Mouse (Mus musculus) testis, postnatal 10 days (tissue): ENCODE measurements around the gene Apc2.

Experiments used
- DNase-seq: peaks from one replicate; pipeline ENCODE4 v3.0.0; 2021; ENCODE audit warnings: low spot score

Apc2 gene

GRCm38 (mm10) chr10:80321670-80322581, 26.1 kb downstream of the Apc2 start:
- DNase-seq: no peak

GRCm38 (mm10) chr10:80322811-80323211, 27.0 kb downstream of the Apc2 start:
- DNase-seq: no peak

GRCm38 (mm10) chr10:80323261-80324119, 27.7 kb downstream of the Apc2 start:
- DNase-seq: peak; percentile 89

- no peak for DNase-seq
These were observed 28.6 kb downstream of the Apc2 start for GRCm38 (mm10) chr10:80324120-80325037.

GRCm38 (mm10) chr10:80325045-80325444, 29.3 kb downstream of the Apc2 start:
- no peak for DNase-seq

GRCm38 (mm10) chr10:80329273-80330081, 33.7 kb downstream of the Apc2 start, which contains the start of the genes Pcsk4 and Reep6:
Gene Pcsk4 (minus strand): TSS chr10:80329498.
Gene Reep6 (plus strand): TSS chr10:80329953.
- peak; percentile 98 for DNase-seq

- DNase-seq: no peak
These were observed 34.3 kb downstream of the Apc2 start for GRCm38 (mm10) chr10:80330084-80330483.

- DNase-seq: no peak
These were observed 35.1 kb downstream of the Apc2 start for GRCm38 (mm10) chr10:80330888-80331287.

- no peak for DNase-seq
These were observed 36.1 kb downstream of the Apc2 start for GRCm38 (mm10) chr10:80331636-80332524.

- DNase-seq: no peak
These were observed 36.8 kb downstream of the Apc2 start for GRCm38 (mm10) chr10:80332525-80332989.

- DNase-seq: no peak
These were observed 40.5 kb downstream of the Apc2 start for GRCm38 (mm10) chr10:80336263-80336662.

GRCm38 (mm10) chr10:80339941-80340750, 44.4 kb downstream of the Apc2 start:
- DNase-seq: peak; percentile 93

- no peak for DNase-seq
These were observed 45.2 kb downstream of the Apc2 start for GRCm38 (mm10) chr10:80341026-80341425.

- no peak for DNase-seq
These were observed 45.9 kb downstream of the Apc2 start for GRCm38 (mm10) chr10:80341491-80342304.

GRCm38 (mm10) chr10:80342305-80342748, 46.5 kb downstream of the Apc2 start:
- DNase-seq: no peak

GRCm38 (mm10) chr10:80342749-80343424, 47.1 kb downstream of the Apc2 start:
- peak; percentile 76 for DNase-seq

GRCm38 (mm10) chr10:80343425-80343895, 47.7 kb downstream of the Apc2 start:
- no peak for DNase-seq
